Mouse (Mus musculus) kidney, adult 9 months (tissue): ENCODE data around the gene Mon1a.

Experiments
- DNase-seq: peaks from one replicate; pipeline ENCODE4 v3.0.0; 2022

Mon1a gene

DNA sequence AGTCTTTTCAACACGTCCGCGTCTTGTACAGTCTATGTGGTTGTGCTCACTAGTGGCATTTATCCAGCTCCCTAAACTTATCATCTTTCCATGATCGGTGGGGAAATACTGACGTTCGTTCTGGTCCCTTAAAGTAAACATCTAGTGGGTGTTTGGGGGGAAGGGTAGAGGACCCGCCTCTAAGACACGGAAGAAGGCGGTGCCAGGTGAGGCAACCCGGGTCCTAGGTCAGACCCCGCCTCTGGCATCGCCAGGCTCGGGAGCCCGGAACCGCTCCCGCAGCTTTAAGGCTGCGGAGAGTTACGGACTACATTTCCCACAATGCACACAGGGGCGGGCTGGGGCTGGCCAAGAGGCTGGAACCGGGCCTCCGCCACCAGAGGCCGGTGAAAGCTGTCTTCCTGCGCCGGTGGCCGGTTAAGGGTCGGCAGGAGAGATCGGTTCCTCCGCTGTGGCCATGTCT lies at the start of gene Mon1a:
Mon1a (plus strand) TSS at position 348 of the 463 bp plus-strand sequence.
- DNase-seq, result peak; percentile 95

DNA sequence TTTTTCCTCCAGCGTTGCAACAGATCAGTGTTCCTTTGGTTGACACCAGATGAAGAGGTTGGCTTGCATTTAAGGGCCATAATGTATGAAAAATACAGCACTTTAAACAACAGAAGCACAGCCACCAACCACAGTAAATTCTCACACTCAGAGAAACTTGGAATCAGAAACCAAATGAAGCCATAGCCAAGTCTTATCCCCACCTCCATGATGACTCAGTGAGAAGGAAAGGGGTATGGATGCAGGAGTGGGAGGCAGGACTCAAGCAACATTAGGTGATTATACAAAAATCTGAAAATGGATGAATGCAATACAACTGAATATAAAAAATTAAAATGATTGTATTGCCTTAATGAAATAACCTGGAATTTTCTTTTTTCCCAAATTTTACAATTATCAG lies 49.1 kb upstream of the Mon1a start:
- DNase-seq, result no peak

DNA sequence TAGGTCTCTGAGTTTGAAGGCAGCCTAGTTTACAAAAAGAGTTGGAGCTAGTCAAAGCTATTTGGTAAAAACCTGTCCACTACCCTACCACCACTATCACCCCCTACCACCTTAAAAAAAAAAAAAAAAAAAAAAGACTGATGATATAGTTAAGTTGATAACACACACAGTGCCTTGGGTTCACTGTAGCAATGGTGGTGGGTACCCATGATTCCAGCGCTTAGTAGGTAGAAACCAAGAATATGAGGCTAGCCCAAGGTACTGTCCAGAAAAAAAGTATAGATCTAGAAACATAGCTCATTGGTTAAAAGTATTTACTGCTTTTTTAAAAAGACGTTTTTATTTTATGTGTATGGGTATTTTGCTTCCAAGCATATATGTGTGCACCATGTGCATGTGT lies 45.2 kb upstream of the Mon1a start:
- no peak for DNase-seq

DNA sequence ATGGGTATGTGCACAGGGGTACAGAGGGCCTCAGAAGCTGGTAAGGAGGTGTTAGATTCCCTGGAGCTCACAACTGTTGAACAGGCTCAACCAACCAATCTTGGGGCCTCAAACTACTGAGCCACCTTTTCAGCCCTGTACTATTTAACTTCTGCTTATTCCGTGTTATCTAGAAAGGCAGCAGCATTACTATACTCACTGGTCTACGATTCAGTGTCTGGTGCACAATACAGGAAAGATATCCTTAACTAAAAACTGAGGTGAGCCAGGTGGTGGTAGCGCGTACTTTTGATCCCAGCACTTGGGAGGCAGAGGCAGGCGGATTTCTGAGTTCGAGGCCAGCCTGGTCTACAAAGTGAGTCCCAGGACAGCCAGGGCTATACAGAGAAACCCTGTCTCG lies 39.0 kb upstream of the Mon1a start:
- no peak for DNase-seq

DNA sequence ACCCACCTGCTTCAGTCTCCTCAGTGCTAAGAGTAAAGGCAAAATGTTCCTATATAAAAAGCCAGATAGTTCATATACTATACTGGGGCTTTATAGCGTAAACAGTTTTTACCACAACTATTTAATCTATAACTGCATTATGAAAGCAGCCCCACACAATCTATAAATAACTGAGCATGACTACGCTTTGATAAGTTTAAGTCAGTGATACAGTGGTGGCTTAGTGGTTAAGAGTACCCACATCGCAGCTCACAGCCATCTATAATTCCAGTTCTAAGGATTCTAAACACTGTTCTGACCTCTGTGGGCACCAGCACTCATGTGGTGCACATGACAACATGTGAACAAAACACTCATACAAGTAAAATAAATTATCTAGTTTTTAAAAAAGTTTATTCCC lies 29.6 kb upstream of the Mon1a start:
- DNase-seq, result no peak

DNA sequence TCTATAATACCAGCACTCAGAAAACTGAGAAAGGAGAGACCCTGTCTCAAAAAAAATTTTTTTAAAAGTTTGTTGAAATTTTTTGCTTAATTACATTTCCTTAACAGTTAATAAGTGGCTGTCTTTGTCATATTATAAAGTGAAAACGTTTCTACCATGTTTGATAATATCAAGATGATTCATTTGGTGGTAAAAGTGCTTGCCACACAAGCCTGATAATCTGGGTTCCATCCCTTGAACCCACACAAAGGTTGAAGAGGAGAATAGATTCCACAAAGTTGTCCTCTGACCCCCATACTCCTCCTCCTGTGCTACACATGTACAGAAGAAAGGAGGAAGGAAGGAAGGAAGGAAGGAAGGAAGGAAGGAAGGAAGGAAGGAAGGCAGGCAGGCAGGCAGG lies 23.5 kb upstream of the Mon1a start:
- DNase-seq, result no peak

DNA sequence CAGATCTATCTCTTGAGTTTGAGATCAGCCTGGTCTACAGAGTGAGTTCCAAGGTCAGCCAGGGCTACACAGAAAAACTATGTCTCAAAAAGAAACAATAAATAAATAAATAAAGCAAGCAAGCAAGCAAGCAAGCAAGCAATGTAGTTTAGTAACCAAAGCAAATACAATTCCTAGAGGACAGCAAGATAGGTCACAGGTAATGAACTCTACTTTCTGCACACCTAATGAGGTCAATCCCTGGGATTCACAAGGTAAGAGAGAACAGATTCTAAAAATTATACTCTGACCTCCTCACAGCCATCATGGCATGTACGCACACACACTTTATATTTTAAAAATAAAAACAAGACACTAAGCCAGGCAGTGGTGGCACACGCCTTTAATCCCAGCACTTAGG lies 21.9 kb upstream of the Mon1a start:
- no peak for DNase-seq

DNA sequence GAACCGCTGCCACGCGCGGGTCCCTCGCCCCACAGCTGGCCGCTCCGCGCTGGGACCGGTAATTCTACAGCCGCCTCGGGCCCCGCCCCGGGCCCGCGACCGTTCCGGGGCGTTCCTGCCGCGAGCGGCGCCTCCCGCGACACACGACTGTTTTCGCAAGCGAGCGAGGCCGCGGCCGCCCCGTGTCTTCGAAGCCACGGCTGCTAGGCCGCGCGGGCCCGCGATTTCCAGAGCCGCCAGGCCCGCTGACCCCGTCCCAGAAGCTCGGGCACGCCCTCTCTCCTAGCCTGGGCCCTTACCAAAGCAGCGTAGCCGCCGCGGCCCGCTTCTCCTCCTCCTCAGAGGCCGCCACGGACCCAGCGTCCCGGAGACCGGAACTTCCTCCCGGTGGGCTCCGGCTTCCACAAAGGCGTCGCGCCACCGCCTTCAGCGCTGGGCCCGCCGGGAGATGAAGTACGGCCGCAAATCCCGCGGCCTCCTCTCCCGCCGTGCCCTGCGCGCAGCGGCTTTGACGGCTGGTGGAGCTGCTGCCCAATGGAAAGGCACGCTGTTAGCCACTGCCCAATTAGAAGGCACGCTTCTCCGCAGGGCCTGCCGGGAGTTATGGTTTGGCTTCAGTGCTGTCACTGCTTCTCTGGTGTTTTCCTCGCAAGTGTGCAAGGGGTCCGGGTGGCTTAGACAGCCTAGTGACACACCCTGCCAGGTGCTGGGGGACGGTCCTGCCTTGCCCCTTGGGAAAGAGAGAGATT lies 15.4 kb upstream of the Mon1a start:
- DNase-seq, result peak; percentile 97

DNA sequence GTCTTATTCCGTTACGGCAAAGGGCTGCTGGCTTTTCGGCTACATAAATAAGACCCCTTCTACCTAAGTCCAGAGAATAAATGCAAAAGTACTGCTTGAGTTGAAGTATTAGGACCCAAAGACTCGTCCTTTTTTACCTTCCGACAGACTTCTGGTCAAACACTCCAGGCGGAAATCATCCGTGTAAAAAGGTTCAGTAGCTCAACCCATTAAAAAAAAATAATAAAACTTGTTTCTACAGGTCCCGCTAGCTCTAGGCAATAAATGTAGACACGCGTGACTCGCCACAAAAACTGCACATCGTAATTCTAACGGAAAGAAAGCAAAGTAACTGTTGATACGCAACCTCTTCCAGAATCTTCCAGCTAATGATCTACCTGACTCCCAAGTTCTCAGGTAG lies 14.8 kb upstream of the Mon1a start, which contains the start of gene Rbm6:
Rbm6 (minus strand) TSS at position 101 of the 400 bp plus-strand sequence.
- DNase-seq, result no peak

DNA sequence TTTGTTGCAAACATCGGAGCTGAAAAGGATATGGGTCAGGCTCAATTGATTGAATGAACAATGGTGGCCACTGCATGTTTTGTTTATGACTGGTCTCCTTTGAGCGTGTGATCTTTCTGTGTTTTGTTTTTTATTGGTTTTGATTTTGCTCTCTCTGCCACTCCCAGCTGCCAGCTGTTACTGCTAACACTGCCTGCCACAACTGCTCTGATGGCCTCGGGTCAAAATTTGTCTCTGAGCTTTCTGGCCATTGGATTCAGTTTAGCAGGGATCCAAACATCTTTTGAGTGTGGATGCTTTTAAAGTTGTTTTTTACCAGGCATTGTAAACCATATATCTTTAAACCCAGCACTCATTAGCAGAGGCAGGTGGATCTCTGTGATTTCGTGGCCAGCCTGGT lies 7.5 kb upstream of the Mon1a start:
- DNase-seq, result no peak

DNA sequence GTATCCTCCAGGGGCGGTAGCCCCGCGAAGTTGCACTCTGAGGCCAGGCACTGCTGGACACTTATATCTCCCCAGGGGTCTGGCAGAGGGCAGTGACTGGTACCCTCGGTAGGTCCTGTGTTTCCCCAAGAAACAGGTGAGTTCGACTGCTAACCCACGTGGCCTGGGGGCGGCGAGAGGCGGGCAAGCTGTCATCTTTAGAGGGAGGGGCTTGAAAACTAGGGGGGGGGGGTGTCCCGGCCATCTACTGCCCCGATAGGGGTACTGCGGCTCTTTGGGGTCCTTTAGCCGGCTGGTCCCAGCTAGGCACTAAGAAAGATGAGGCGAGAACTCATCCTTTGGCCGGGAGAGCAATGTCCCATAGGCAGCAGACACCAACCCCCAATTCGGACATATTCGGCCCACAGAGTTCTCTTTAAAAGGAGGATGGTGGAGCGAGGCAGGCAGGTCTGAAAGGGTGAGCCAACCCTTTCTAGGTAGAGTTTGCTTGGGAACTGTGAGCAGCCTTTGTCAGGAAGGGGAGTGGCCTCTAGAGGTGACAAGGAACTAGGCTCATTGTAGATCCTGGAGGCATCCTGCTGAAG lies 408 bp downstream of the Mon1a start:
- peak; percentile 52 for DNase-seq

DNA sequence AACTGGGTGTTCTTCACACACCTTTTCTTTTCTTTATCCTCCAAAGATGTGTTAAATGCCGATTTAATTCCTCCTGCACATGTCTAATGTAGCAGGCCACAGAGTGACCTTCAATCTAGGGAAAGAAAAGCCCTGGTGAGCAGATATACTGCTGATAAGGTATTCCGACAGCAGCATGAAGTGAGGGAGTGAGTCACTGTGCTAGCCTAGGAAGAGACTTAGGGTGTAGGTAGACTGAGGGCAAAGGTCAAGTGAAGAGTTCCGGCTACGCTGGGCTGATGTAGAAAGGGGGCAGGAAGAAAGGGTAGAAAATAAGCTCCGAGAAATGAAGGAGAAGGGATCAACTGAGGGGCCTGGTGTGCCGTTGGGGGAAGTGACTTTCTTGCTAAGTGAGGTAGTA lies 2.3 kb downstream of the Mon1a start:
- no peak for DNase-seq

DNA sequence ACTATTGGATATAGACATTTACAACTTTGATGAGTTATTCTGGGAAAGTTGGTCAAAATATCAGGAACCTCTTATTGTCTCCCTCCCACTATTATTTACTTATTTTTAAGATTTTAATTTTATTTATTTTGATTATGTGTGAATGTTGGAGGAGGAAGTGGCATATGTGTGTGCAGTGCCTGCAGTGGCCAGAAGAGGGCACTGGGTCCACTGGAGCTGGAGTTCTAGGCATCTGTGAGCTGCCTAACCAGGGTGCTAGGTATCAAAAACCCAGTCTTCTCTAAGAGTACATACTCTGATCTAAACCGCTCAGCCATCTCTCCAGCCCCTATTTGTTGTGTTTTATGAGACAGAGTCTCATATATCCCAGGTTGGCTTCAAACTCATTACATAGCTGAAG lies 3.1 kb downstream of the Mon1a start:
- no peak for DNase-seq

DNA sequence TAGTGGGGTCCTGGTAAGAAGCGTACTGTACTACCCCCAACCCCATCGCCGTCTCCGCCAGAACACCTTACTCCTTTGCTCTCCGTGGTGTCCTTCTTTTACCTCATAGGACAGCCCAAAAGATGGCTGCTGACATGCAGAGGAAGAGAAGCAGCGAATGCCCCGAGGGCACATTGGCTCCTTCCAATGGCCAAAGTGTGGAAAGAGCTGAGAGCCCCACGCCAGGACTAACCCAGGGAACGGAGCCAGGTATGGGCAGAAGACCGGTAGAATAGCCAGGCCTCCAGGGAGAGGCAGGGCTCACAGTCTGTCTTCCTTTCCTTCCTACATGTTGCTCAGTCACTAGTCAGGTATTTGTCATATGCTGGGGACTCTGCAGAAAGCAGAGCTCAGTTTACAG lies 10.6 kb downstream of the Mon1a start:
- DNase-seq, result no peak

DNA sequence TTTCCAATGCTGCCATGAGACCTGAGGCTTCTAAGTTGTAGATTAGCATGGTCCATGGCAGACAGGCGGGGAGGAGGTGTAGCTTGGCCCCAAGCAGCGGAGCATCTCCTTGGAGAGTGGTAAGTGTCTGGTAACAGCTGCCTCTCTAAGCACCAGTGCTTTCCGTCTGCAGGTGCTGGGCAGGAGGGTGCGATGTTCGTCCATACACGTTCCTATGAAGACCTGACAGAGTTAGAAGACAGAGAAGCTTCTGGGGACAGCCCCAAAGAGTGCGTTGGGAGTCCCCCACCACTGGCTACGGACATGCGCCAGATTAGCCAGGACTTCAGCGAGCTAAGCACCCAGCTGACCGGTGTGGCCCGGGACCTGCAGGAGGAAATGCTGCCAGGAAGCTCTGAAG lies 11.9 kb downstream of the Mon1a start:
- DNase-seq, result no peak

DNA sequence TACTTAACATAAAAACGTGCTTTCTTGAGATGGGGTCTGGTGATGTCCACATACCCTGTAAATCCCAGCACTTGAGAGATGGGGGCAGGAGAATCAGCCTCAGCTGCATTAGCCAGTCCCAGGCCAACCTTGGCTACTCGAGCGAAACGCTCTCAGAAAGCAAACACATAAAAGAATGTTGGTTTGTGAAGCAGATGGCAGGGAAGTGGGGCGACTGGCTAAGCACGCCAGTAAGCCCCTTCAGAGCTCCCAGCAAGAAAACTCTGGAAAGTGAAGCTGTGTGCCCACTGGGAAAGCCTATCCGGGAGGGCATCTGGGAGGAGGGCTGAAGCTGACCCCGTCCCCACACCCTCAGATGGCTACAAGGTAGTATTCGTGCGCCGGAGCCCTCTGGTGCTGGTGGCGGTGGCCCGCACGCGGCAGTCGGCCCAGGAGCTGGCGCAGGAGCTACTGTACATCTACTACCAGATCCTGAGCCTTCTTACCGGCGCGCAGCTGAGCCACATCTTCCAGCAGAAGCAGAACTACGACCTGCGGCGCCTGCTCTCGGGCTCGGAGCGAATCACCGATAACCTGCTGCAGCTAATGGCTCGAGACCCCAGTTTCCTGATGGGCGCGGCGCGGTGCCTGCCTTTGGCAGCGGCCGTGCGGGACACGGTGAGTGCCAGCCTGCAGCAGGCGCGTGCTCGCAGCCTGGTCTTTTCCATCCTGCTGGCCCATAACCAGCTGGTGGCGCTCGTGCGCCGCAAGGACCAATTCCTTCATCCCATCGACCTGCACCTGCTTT lies 13.1 kb downstream of the Mon1a start:
- peak; percentile 74 for DNase-seq

DNA sequence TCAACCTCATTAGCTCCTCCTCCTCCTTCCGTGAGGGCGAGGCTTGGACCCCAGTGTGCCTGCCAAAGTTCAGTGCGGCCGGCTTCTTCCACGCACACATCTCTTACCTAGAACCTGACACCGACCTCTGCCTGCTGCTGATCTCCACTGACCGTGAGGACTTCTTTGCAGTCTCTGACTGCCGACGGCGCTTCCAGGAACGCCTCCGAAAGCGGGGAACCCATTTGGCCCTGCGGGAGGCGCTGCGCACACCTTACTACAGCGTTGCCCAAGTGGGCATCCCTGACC lies 13.6 kb downstream of the Mon1a start:
- DNase-seq, result no peak

DNA sequence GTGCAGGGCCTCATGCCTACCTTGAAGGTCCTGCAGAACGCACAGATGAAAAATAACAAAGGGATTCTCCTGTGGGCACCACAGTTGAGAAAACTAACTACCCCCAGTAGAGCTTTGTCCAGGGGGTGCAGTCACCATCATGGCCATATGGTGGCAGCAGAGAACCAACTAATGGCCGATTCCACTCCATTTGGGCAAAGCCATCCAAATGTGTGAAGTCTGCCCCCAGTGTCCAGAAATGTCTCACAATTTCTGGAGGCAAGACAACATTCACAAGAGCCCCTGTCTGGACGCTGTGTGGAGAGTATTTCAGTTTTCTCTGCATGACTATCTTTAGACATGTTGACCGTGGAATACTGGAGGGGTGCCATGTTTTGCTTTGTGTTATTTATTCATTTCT lies 16.8 kb downstream of the Mon1a start:
- peak; percentile 92 for DNase-seq

DNA sequence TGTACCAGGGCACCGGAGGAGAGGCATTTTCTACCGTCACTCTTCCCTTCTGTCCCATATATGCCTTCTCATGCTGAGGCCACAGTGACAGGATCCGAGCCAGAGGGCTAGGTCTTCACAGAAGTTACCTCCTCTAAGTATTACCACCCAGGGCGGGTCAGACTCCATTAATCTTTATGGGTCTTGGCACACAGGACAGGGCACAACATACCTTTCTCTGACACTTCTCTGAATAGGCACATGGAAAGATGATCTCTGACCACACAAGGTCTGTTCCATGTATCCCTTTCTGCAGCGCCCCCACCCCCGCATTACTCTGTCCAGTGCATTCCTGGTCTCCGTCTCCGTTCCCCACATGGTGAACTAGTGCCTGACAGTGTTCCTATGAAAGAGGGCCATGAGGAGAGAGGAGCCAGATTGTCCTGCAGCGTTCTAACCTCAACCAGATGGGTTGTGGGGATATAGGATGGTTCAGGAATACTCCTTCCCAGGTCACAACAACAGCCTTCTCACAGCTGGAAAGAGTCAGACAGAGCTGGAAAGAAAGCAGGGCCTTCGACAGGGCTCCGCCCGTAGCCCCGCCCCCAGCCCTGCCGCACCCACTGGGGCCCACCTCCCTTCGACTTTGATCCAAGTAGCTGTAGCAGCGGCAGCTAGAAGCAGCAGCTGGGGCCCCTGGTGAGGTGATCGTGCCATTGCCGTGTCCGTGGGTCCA lies 18.5 kb downstream of the Mon1a start, which contains the start of gene Mst1r:
Mst1r (plus strand) TSS at position 622 of the 715 bp plus-strand sequence.
- peak; percentile 87 for DNase-seq

DNA sequence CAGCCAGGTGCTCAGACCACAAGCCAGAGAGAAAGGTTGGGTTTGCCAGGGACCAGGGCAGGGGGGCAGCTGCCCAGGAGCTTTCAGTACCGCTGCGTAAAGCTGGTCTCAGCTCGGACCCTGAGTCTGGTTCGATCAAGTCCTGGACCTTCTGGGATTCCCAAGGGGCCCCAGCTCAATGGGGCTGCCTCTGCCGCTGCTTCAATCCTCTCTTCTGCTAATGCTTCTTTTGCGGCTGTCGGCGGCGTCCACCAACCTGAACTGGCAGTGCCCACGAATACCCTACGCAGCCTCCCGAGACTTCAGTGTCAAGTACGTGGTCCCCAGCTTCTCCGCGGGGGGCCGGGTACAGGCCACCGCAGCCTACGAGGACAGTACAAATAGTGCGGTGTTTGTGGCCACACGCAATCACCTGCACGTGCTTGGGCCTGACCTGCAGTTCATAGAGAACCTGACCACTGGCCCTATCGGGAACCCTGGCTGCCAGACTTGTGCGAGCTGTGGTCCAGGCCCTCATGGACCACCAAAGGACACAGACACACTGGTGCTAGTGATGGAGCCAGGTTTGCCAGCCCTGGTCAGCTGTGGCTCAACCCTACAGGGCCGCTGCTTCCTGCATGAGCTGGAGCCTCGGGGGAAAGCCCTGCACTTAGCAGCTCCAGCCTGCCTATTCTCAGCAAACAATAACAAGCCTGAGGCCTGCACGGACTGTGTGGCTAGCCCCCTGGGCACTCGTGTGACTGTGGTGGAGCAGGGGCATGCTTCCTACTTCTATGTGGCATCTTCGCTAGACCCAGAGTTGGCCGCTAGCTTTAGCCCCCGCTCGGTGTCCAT lies 19.2 kb downstream of the Mon1a start:
- no peak for DNase-seq

DNA sequence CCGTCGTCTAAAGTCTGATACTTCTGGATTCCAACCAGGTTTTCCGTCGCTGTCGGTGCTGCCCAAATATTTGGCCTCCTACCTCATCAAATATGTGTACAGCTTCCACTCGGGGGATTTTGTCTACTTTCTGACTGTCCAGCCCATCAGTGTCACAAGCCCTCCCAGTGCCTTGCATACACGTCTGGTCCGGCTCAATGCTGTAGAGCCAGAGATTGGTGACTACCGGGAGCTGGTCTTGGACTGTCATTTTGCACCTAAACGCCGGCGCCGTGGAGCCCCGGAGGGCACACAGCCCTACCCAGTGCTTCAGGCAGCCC lies 19.8 kb downstream of the Mon1a start:
- DNase-seq, result no peak

DNA sequence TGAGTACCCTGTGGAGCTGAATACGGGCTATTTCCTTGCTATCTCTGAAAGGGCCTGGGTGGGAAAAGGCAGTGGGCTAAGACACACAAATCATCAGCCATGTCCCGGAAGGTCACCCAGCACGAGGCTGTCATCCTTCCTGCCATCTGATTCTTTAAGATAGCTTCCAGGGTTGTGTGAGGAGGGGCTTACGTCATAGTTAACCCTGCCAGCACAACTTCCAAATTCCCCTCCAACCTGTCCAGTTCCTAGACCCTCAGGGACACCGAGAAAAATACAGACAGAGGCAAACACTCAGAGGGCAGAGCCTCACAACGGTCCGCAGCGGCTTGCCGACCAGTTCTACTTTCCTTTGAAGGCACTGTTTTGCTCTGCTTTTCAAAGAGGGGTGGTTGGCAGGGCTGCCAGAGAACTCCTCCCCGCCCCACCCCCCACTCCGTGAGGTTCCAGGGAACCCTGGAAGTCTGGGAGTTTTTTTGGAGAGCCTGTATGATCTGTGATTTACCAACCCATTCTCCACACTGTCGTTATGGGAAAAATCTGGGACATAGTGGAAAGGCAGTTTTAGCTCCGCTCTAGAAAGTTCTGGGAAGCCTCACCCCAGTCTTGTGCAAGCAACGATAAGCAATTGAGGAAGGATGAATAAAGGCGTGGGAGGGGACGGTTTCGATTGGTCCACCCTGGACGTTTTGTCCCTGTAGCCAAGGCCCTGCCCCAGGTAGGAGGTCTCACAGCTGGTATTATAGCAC lies 20.6 kb downstream of the Mon1a start:
- DNase-seq, result no peak
